ENCODE assay signal across 20 mouse cellular contexts in genomic region chr15:70644447-70645202, GRCm38 (mm10).
A peak's percentile ranks its signal among the peaks of the same experiment; 100 is the strongest.
DNase-seq lines count a peak whose midpoint lies in the region; ATAC-seq and TF ChIP-seq lines count a peak whose summit lies in the region.
"Had no signal": no experiment of that assay in that cellular context is flagged by ENCODE, and none has a peak within 500 bp of the region (broad histone marks: within the 10 kb centered on the region; RNA-seq: fewer than 3 reads in every experiment).

No protein-coding gene starts in this region.

- H3K4me2 ChIP-seq in forebrain, embryonic 12.5 days: no peak overlapping the region
- no peak overlapping the region for H3K4me2 ChIP-seq in forebrain, postnatal 0 days (ENCODE audit: low read depth)
- H3K4me2 ChIP-seq in stomach, embryonic 14.5 days (replicated peaks; ENCODE audit: low read depth, low read length): no peak overlapping the region
- H3K4me2 ChIP-seq in stomach, postnatal 0 days (replicated peaks; ENCODE audit: low read depth): no peak overlapping the region
- H3K4me2 ChIP-seq in hindbrain, embryonic 15.5 days: no peak overlapping the region
- H3K4me2 ChIP-seq: liver, embryonic 12.5 days; lung, embryonic 14.5 days had no signal

- H3K9me3 ChIP-seq in forebrain, embryonic 12.5 days: no peaks in the 10 kb centered on the region
- H3K9me3 ChIP-seq in forebrain, postnatal 0 days (ENCODE audit: low read length): no peaks in the 10 kb centered on the region
- H3K9me3 ChIP-seq in stomach, embryonic 14.5 days (ENCODE audit: control insufficient read depth, low read depth, low read length): no peaks in the 10 kb centered on the region
- H3K9me3 ChIP-seq in stomach, postnatal 0 days (ENCODE audit: control insufficient read depth, low read length): no peaks in the 10 kb centered on the region
- no peaks in the 10 kb centered on the region for H3K9me3 ChIP-seq in hindbrain, embryonic 15.5 days
- H3K9me3 ChIP-seq: heart, embryonic 10.5 days; limb, embryonic 10.5 days; liver, embryonic 12.5 days had no signal

- no peak overlapping the region for H3K4me3 ChIP-seq in forebrain, embryonic 12.5 days (replicated peaks)
- H3K4me3 ChIP-seq in forebrain, postnatal 0 days (ENCODE audit: low read depth, low read length): no peak overlapping the region
- H3K4me3 ChIP-seq in stomach, embryonic 14.5 days (ENCODE audit: low read depth, low read length): no peak overlapping the region
- H3K4me3 ChIP-seq in stomach, postnatal 0 days (ENCODE audit: low read depth, low read length): no peak overlapping the region
- no peak overlapping the region for H3K4me3 ChIP-seq in hindbrain, embryonic 15.5 days
- no peak overlapping the region for H3K4me3 ChIP-seq in left cerebral cortex, adult 2 months
- H3K4me3 ChIP-seq: erythroblast, embryonic 14.5 days; heart, embryonic 10.5 days; limb, embryonic 10.5 days; liver, embryonic 12.5 days had no signal

- H3K27me3 ChIP-seq in forebrain, embryonic 12.5 days: no peaks in the 10 kb centered on the region
- H3K27me3 ChIP-seq in forebrain, postnatal 0 days (ENCODE audit: insufficient read depth, low read length): no peaks in the 10 kb centered on the region
- H3K27me3 ChIP-seq in stomach, embryonic 14.5 days (ENCODE audit: control insufficient read depth, insufficient read depth, low read length): no peaks in the 10 kb centered on the region
- no peaks in the 10 kb centered on the region for H3K27me3 ChIP-seq in stomach, postnatal 0 days (ENCODE audit: control insufficient read depth, insufficient read depth, low read length)
- no peaks in the 10 kb centered on the region for H3K27me3 ChIP-seq in hindbrain, embryonic 15.5 days
- H3K27me3 ChIP-seq: liver, embryonic 12.5 days had no signal

- intact Hi-C loops in left cerebral cortex, adult 2 months (cut with DNase I): loop anchor here (5.0 kb wide), 1 partner anchor 108 kb away; no protein-coding TSS in a partner anchor

- TF ChIP-seq CTCF in forebrain, postnatal 0 days (IDR thresholded peaks at IDR 0.05; ENCODE audit: low read depth): no peak
- no peak for TF ChIP-seq CTCF in stomach, postnatal 0 days (IDR thresholded peaks at IDR 0.05; ENCODE audit: low read depth)
- no peak for TF ChIP-seq CTCF in left cerebral cortex, adult 2 months (IDR thresholded peaks at IDR 0.05)

- H3K27ac ChIP-seq in forebrain, embryonic 12.5 days: no peak overlapping the region
- no peak overlapping the region for H3K27ac ChIP-seq in forebrain, postnatal 0 days (ENCODE audit: low read depth, low read length)
- H3K27ac ChIP-seq in stomach, embryonic 14.5 days (ENCODE audit: low read length): no peak overlapping the region
- H3K27ac ChIP-seq in stomach, postnatal 0 days (replicated peaks): no peak overlapping the region
- no peak overlapping the region for H3K27ac ChIP-seq in hindbrain, embryonic 15.5 days (replicated peaks)
- H3K27ac ChIP-seq in left cerebral cortex, adult 2 months: no peak overlapping the region
- H3K27ac ChIP-seq: heart, embryonic 10.5 days; limb, embryonic 10.5 days; liver, embryonic 12.5 days; macrophage had no signal

- no peak for DNase-seq in forebrain, postnatal 0 days
- no peak for DNase-seq in stomach, postnatal 0 days (ENCODE audit: low spot score)
- peak; percentile 95 for DNase-seq in retina, postnatal 1 day
- no peak for DNase-seq in cerebellum, postnatal 36 days
- DNase-seq in left cerebral cortex, adult 2 months (ENCODE audit: extremely low spot score in 1 of 2, low spot score in 2 of 2): no peak
- DNase-seq: adrenal gland, postnatal 25 days; cerebellum, adult 8-10 months; heart, postnatal 10 days; lung, embryonic 14.5 days; right cerebral cortex, postnatal 14 days; thymus, postnatal 25 days had no signal

- no peaks in the 10 kb centered on the region; the same call in 1 of the 2 replicates for H3K4me1 ChIP-seq in forebrain, embryonic 12.5 days
- no peaks in the 10 kb centered on the region for H3K4me1 ChIP-seq in forebrain, postnatal 0 days (ENCODE audit: insufficient read depth)
- no peaks in the 10 kb centered on the region for H3K4me1 ChIP-seq in stomach, embryonic 14.5 days (ENCODE audit: control insufficient read depth, insufficient read depth, low read length)
- no peaks in the 10 kb centered on the region for H3K4me1 ChIP-seq in stomach, postnatal 0 days (replicated peaks; ENCODE audit: control insufficient read depth, insufficient read depth)
- H3K4me1 ChIP-seq in hindbrain, embryonic 15.5 days (replicated peaks): no peaks in the 10 kb centered on the region
- H3K4me1 ChIP-seq: heart, embryonic 10.5 days; limb, embryonic 10.5 days; liver, embryonic 12.5 days had no signal

- ATAC-seq in forebrain, embryonic 12.5 days (ENCODE audit: low FRiP score): peak; percentile 72; the same call in 1 of the 2 replicates
- ATAC-seq in forebrain, postnatal 0 days: no peak
- peak; percentile 23; the same call in 1 of the 2 replicates for ATAC-seq in stomach, embryonic 14.5 days (ENCODE audit: insufficient number of reproducible peaks, insufficient read depth, low FRiP score, low read depth)
- ATAC-seq in stomach, postnatal 0 days (ENCODE audit: low FRiP score, low TSS enrichment): no peak
- 0 out of 2 replicates have a peak, but pooled peaks have one; percentile 42 for ATAC-seq in hindbrain, embryonic 15.5 days (ENCODE audit: low FRiP score, low read depth)
- ATAC-seq: inflammation-experienced regulatory T-cells, adult 6 months; liver, embryonic 12.5 days had no signal

- H3K9ac ChIP-seq in forebrain, embryonic 12.5 days: no peak overlapping the region
- no peak overlapping the region for H3K9ac ChIP-seq in forebrain, postnatal 0 days
- H3K9ac ChIP-seq in stomach, embryonic 14.5 days (replicated peaks; ENCODE audit: low read depth, low read length): no peak overlapping the region
- no peak overlapping the region for H3K9ac ChIP-seq in stomach, postnatal 0 days (ENCODE audit: low read length)
- H3K9ac ChIP-seq in hindbrain, embryonic 15.5 days: no peak overlapping the region
- H3K9ac ChIP-seq: liver, embryonic 12.5 days; lung, embryonic 14.5 days had no signal

- TF ChIP-seq EP300 in stomach, postnatal 0 days (optimal IDR thresholded peaks at IDR 0.05): no peak

- H3K36me3 ChIP-seq in forebrain, embryonic 12.5 days (replicated peaks): no peaks in the 10 kb centered on the region
- no peaks in the 10 kb centered on the region for H3K36me3 ChIP-seq in forebrain, postnatal 0 days (ENCODE audit: insufficient read depth)
- H3K36me3 ChIP-seq in stomach, embryonic 14.5 days (ENCODE audit: control insufficient read depth, insufficient read depth, low read length): no peaks in the 10 kb centered on the region
- no peaks in the 10 kb centered on the region for H3K36me3 ChIP-seq in stomach, postnatal 0 days (ENCODE audit: control insufficient read depth, insufficient read depth, low read length)
- no peaks in the 10 kb centered on the region for H3K36me3 ChIP-seq in hindbrain, embryonic 15.5 days
- H3K36me3 ChIP-seq: heart, embryonic 10.5 days; limb, embryonic 10.5 days; liver, embryonic 12.5 days had no signal

Comparison
In these comparisons a context has a peak if more than half of its experiments do, and no peak if none do; other contexts are left out.
1. ATAC-seq: peak in forebrain, embryonic 12.5 days (single experiment), stomach, embryonic 14.5 days (single experiment) and hindbrain, embryonic 15.5 days (single experiment); none in forebrain, postnatal 0 days (single experiment) and stomach, postnatal 0 days (single experiment).